Mouse (Mus musculus) liver, embryonic 14.5 days (tissue): Measurements from ENCODE around the gene Gm45521. TPM values are rescaled to one million over a fixed set of nuclear protein-coding genes. Genes with fewer than 3 reads are reported as not detected.

ENCODE experiments used
- ATAC-seq: fragments of 200-750 bp; cut with Nextera tagmentation; 2 replicates; pipeline ENCODE4 v1.8.0; 2017; ENCODE audit warnings: moderate number of reproducible peaks, mild to moderate bottlenecking, moderate library complexity; ENCODE audit not compliant: insufficient read depth
- DNase-seq, 3 experiments: peaks; one replicate each; pipeline ENCODE4 v3.0.0-alpha.2; 2012 to 2013; ENCODE audit warnings: low read depth in 3 of 3, low spot score in 3 of 3
- H3K27ac ChIP-seq: fragments of 300-500 bp; sonication (generic); 2 replicates; pipeline ENCODE4 v1.5.1; 2014; ENCODE audit warnings: moderate library complexity, mild to moderate bottlenecking, control low read depth, inconsistent platforms
- H3K27me3 ChIP-seq: fragments of 300-500 bp; sonication (generic); 2 replicates; pipeline ENCODE4 v1.6.1; 2014; ENCODE audit warnings: mild to moderate bottlenecking, low read length, moderate library complexity; ENCODE audit not compliant: control insufficient read depth, insufficient read depth
- H3K36me3 ChIP-seq: fragments of 300-500 bp; sonication (generic); replicated peaks from 2 replicates; pipeline ENCODE4 v1.6.1; 2014; ENCODE audit warnings: low read depth; ENCODE audit not compliant: control insufficient read depth, insufficient read depth
- H3K4me1 ChIP-seq, 2 experiments: fragments of 200-500 bp in 1 of 2; fragments of 300-500 bp in 1 of 2; sonication (generic) in 1 of 2; replicated peaks; 2 replicates each; pipeline ENCODE4 v1.6.1; 2012 to 2014; ENCODE audit warnings: antibody characterized with exemption in 1 of 2, inconsistent platforms in 1 of 2, low read length in 1 of 2; ENCODE audit not compliant: control insufficient read depth in 2 of 2, insufficient read depth in 2 of 2
- H3K4me2 ChIP-seq: fragments of 300-500 bp; sonication (generic); 2 replicates; pipeline ENCODE4 v1.6.1; 2014; ENCODE audit warnings: low read depth, mild to moderate bottlenecking, control low read depth, moderate library complexity
- H3K4me3 ChIP-seq, 2 experiments: fragments of 200-500 bp in 1 of 2; fragments of 300-500 bp in 1 of 2; sonication (generic) in 1 of 2; 2 replicates each; pipeline ENCODE4 v1.5.1; 2012 to 2014; ENCODE audit warnings: low read depth in 2 of 2, low read length in 2 of 2, mild to moderate bottlenecking in 2 of 2, control low read depth in 1 of 2, inconsistent platforms in 1 of 2, moderate library complexity in 1 of 2; ENCODE audit not compliant: insufficient read depth in 1 of 2
- H3K9ac ChIP-seq: fragments of 300-500 bp; sonication (generic); replicated peaks from 2 replicates; pipeline ENCODE4 v1.6.1; 2014; ENCODE audit warnings: mild to moderate bottlenecking, control low read depth, moderate library complexity
- H3K9me3 ChIP-seq: fragments of 300-500 bp; sonication (generic); 2 replicates; pipeline ENCODE4 v1.6.1; 2016; ENCODE audit warnings: low read length, mixed read lengths; ENCODE audit not compliant: control insufficient read depth
- CTCF ChIP-seq: IDR thresholded peaks from 2 replicates; pipeline ENCODE4 v1.5.1; 2016; ENCODE audit warnings: antibody characterized with exemption, low read depth, control low read depth
- EP300 ChIP-seq: IDR thresholded peaks from 2 replicates; pipeline ENCODE4 v1.6.1; 2016; ENCODE audit warnings: antibody characterized with exemption, low read depth
- WGBS: fragments of 180-500 bp; shearing (Covaris S2); extraction: QIAGEN DNeasy Blood & Tissue Kit; methylation state at CpG from one replicate; pipeline ENCODE4 v1.1.7; 2014; ENCODE audit not compliant: insufficient replicate concordance; 5-methylcytosine and 5-hydroxymethylcytosine counted together
- polyA plus RNA-seq, 2 experiments: library from polyadenylated mRNA; depleted of rRNA in 1 of 2; stranded (reverse) in 1 of 2; unstranded in 1 of 2; fragments of >200 nt; fragmentation: Nextera tagmentation in 1 of 2; extraction: Ambion mirVana in 1 of 2; gene quantifications; 2 replicates each; pipeline versions ENCODE4 v1.2.1 to v1.2.3; 2012 to 2014

Gene Gm45521
- polyA plus RNA-seq, 2 experiments = not detected

DNA sequence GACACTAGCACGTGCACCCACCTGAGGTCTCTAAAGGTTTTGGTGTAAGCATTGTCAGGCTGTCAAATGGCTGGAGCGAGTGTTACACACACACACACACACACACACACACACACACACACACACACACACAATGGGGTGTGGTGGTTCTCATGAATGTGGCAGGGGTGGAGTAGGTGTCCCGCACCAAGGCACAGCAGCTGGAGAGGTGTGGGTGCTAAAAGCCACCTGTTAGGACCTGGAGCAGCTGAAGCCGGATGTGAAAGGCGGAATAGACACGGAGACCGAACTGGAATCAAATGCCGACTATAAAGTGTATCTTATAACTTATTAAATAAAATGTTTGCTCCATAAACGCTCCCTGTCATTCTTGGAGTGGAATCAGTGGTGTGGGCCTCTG, 5.9 kb upstream of the Gm45521 start:
- Histone ChIP-seq H3K4me2 (no peak overlapping the region), H3K4me3 (no peak overlapping the region), H3K9me3 (no peaks in the 10 kb centered on the region), H3K9ac (no peak overlapping the region), H3K36me3 (no peaks in the 10 kb centered on the region), H3K27me3 (no peaks in the 10 kb centered on the region), H3K27ac (no peak overlapping the region), H3K4me1 (peaks cover 0 to 8% of the 10 kb centered on the region in 2 experiments; a peak in 2 of 4 replicates)
- DNase-seq (no peak), ATAC-seq (no peak)
- TF ChIP-seq EP300 (no peak), CTCF (no peak)
- WGBS = 75% methylated on average over 9 of the region's 9 CpGs

DNA sequence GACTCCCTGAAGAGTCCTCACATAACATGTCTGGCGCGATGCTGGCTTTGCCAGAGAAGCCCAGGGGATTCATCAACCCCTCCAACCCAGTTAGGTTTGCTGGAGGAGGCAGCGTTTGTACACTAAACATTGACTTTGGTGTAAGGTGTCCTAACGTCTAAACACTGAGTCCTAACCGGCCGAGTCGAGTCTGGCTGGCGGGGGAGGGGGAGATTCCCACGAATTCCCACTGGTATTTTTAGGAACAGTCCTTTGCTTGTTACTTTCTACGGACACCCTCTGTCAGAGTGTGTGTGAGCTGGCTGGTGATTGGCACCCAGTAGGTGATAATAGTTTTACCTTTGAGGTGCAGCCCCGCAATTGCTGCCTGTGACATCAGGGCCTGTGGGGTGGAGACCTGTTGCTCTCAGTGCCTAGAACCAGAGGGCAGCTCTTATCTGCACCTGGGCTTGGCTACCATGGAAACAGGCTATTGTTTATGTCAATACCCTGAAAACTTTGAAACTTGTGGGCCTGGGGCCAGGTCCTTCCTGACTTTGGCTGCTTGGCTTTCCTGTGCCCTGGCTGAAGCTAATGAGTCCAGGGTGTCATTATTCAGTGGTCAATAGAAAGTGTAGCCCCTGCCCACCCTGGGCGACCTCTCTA, 4.4 kb upstream of the Gm45521 start:
- Histone ChIP-seq H3K4me2 (no peak overlapping the region), H3K27ac (no peak overlapping the region), H3K9ac (no peak overlapping the region), H3K27me3 (no peaks in the 10 kb centered on the region), H3K36me3 (no peaks in the 10 kb centered on the region), H3K9me3 (no peaks in the 10 kb centered on the region), H3K4me1 (peaks cover 0 to 8% of the 10 kb centered on the region in 2 experiments; a peak in 2 of 4 replicates), H3K4me3 (no peak overlapping the region)
- TF ChIP-seq CTCF = no peak
- no peak for TF ChIP-seq EP300
- ATAC-seq (peak; percentile 72), DNase-seq (peak; percentile 26 to 40 (median 38))
- 39% methylated on average over 12 of the region's 12 CpGs for WGBS

DNA sequence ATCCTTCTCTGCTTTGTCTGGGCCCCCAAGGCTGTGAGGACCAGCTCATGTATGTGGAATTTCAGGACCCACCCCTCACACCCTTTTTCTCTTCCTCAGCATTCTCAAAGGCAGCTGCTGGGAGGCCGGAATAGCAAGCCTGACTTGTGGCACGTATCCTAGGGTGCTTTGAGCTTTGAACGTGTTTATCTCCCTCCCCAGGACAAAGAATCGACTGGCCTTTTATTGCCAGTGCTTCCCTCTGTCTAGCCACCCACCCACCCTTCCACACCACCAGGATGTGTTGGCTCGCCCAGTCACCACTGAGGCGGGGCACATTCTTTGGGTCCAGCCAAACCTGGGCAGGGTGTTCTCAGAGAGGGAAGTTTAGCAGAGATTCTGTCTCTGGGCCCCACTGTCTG, 3.0 kb upstream of the Gm45521 start:
- no peaks in the 10 kb centered on the region for H3K36me3 ChIP-seq
- ATAC-seq (no peak), DNase-seq (no peak)
- no peaks in the 10 kb centered on the region for H3K9me3 ChIP-seq
- no peak for TF ChIP-seq CTCF
- no peak for TF ChIP-seq EP300
- peaks cover 0 to 8% of the 10 kb centered on the region in 2 experiments; a peak in 2 of 4 replicates for H3K4me1 ChIP-seq
- WGBS = 40% methylated on average over 6 of the region's 6 CpGs
- no peak overlapping the region for H3K4me3 ChIP-seq
- no peak overlapping the region for H3K4me2 ChIP-seq
- H3K27me3 ChIP-seq = no peaks in the 10 kb centered on the region
- H3K27ac ChIP-seq = no peak overlapping the region
- H3K9ac ChIP-seq = no peak overlapping the region

DNA sequence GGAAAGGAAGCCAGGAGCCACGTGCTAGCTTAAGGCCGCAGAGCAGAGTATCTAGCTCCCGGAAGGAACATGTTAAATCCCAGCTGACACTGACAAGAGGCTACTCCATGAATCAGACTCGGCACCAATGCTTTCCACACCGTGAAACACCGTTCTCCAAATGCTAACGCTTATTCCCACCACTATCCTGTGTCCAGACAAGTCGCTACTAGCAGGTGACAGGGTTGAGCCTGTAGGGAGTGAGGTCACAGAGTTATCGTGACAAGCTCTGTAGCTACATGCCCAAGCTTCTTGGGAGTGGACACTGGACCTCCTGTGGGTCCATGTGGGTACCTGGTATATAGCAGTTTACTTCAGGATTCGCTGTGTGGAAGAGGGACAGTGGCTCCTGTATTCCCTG, 661 bp upstream of the Gm45521 start:
- no peak overlapping the region for H3K4me3 ChIP-seq
- H3K9ac ChIP-seq = no peak overlapping the region
- no peak overlapping the region for H3K27ac ChIP-seq
- peaks cover 0 to 8% of the 10 kb centered on the region in 2 experiments; a peak in 2 of 4 replicates for H3K4me1 ChIP-seq
- no peak for TF ChIP-seq EP300
- TF ChIP-seq CTCF = no peak
- no peaks in the 10 kb centered on the region for H3K27me3 ChIP-seq
- DNase-seq (no peak), ATAC-seq (no peak)
- WGBS = 68% methylated on average over 10 of the region's 10 CpGs
- no peaks in the 10 kb centered on the region for H3K9me3 ChIP-seq
- H3K36me3 ChIP-seq = no peaks in the 10 kb centered on the region
- no peak overlapping the region for H3K4me2 ChIP-seq

DNA sequence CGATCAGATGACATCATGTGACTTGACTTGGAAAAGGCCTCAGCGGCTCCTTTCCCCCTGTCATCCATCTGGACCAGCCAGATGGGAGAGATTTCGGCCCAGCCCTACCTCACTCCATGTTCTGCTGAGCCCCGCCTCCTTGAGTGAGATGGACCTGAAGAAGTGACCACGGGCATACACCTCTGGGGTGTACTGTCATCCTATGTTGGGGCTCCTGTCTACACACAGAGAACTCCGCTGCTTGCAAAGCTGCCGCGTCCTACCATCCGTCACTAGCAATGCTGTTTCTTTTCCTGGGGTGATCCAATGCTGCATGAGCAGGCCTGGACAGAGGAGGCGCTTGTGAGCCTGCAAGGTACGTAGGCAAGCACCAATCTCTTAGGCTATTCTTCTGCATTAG, 3.5 kb downstream of the Gm45521 start:
- TF ChIP-seq EP300 (no peak), CTCF (peak; percentile 49)
- H3K9ac ChIP-seq = no peak overlapping the region
- ATAC-seq = no peak
- no peaks in the 10 kb centered on the region for H3K27me3 ChIP-seq
- H3K4me2 ChIP-seq = no peak overlapping the region
- H3K4me3 ChIP-seq = no peak overlapping the region
- no peak for DNase-seq
- no peak overlapping the region for H3K27ac ChIP-seq
- no peaks in the 10 kb centered on the region for H3K4me1 ChIP-seq
- no peaks in the 10 kb centered on the region for H3K9me3 ChIP-seq
- H3K36me3 ChIP-seq = no peaks in the 10 kb centered on the region
- 53% methylated on average over 11 of the region's 11 CpGs for WGBS
